Mouse (Mus musculus) megakaryocyte, adult 5-6 weeks (primary cell): ENCODE data around the gene Pfkl. TPM values are rescaled to one million over a fixed set of nuclear protein-coding genes. Genes with fewer than 3 reads are reported as not detected.
"Not testable (repeated sequence)": the region's sequence is repeated elsewhere in the genome, so short reads cannot be mapped to it uniquely, and the experiment has no call there.

Experiments used
- ATAC-seq: 2 replicates; pipeline ENCODE4 v1.8.0; 2016; ENCODE audit warnings: mild to moderate bottlenecking, inconsistent platforms; ENCODE audit not compliant: poor library complexity, severe bottlenecking
- total RNA-seq, 2 experiments: library from RNA; stranded (forward) in 1 of 2; stranded (reverse) in 1 of 2; fragments of 153-499, 151-499 nt in 1 of 2; fragments of 221-1000, 200-1000 nt in 1 of 2; gene quantifications; 2 replicates each; pipeline versions ENCODE4 v1.2.3 to v1.2.4; 2015 to 2017

The Pfkl gene
- total RNA-seq, 2 experiments from 2014 or later: 6.9 to 16.9 TPM

- no peak for ATAC-seq
Observed at GRCm38 (mm10) chr10:78012661-78013495, 3.0 kb upstream of the Pfkl start.

- not testable (repeated sequence) for ATAC-seq
Observed at GRCm38 (mm10) chr10:78011116-78011515, 1.2 kb upstream of the Pfkl start.

- no peak for ATAC-seq
Observed at GRCm38 (mm10) chr10:78010335-78010734, 452 bp upstream of the Pfkl start.

GRCm38 (mm10) chr10:78009184-78009944 lies 519 bp downstream of the Pfkl start:
- peak; percentile 91 for ATAC-seq

GRCm38 (mm10) chr10:78008169-78008568 lies 1.7 kb downstream of the Pfkl start:
- no peak for ATAC-seq

GRCm38 (mm10) chr10:78007203-78007602 lies 2.7 kb downstream of the Pfkl start:
- ATAC-seq: no peak

- no peak for ATAC-seq
Observed at GRCm38 (mm10) chr10:78005791-78006438, 4.0 kb downstream of the Pfkl start.

- ATAC-seq: no peak
Observed at GRCm38 (mm10) chr10:78004479-78005100, 5.3 kb downstream of the Pfkl start.

GRCm38 (mm10) chr10:78002316-78002715 lies 7.6 kb downstream of the Pfkl start:
- no peak for ATAC-seq

GRCm38 (mm10) chr10:78001796-78002195 lies 8.1 kb downstream of the Pfkl start:
- no peak for ATAC-seq

GRCm38 (mm10) chr10:78000200-78000599 lies 9.7 kb downstream of the Pfkl start:
- ATAC-seq: no peak

- no peak for ATAC-seq
Observed at GRCm38 (mm10) chr10:77995639-77996038, 14.2 kb downstream of the Pfkl start.

GRCm38 (mm10) chr10:77985775-77986174 lies 24.1 kb downstream of the Pfkl start:
- ATAC-seq: no peak

- peak; percentile 98 for ATAC-seq
Observed at GRCm38 (mm10) chr10:77984660-77985059, 25.2 kb downstream of the Pfkl start.

GRCm38 (mm10) chr10:77978351-77979350 lies 31.2 kb downstream of the Pfkl start, which contains the start of gene 1810043G02Rik:
TSS of gene 1810043G02Rik (plus strand) at chr10:77978524.
- ATAC-seq: peak; percentile 97

- no peak for ATAC-seq
Observed at GRCm38 (mm10) chr10:77976458-77977150, 33.3 kb downstream of the Pfkl start.

GRCm38 (mm10) chr10:77975653-77976052 lies 34.2 kb downstream of the Pfkl start:
- no peak for ATAC-seq

GRCm38 (mm10) chr10:77974811-77975210 lies 35.1 kb downstream of the Pfkl start:
- ATAC-seq: no peak

- ATAC-seq: no peak
Observed at GRCm38 (mm10) chr10:77974323-77974722, 35.6 kb downstream of the Pfkl start.
